Mouse (Mus musculus) mouse embryonic stem cell (cell line): ENCODE measurements around the gene Ganc.

Experiments used
- in situ Hi-C, 2 experiments: fragments of 300-500 bp; cut with MboI; formaldehyde crosslinking; loops; 1 replicate in 1 of 2; 3 replicates in 1 of 2; pipeline ENCODE4 v1.14.3; 2019 to 2020; ENCODE audit warnings: low sequenced_read_pairs in 2 of 2, low pct_unique_long_range_greater_than_20kb in 1 of 2, mixed read lengths in 1 of 2; ENCODE audit not compliant: unreplicated experiment in 1 of 2

The Ganc gene

GRCm38 (mm10) chr2:120482506-120483389, 79.1 kb downstream of the Ganc start:
- in situ Hi-C loops, result loop anchor here (10.0 to 25.0 kb wide), 2 partner anchors 122 to 380 kb away; partner anchors contain the start of genes Cdan1 (in 2 of the 2), Ttbk2 (in 2 of the 2), Haus2 (in 1 of the 2) and Lrrc57 (in 1 of the 2)

DNA sequence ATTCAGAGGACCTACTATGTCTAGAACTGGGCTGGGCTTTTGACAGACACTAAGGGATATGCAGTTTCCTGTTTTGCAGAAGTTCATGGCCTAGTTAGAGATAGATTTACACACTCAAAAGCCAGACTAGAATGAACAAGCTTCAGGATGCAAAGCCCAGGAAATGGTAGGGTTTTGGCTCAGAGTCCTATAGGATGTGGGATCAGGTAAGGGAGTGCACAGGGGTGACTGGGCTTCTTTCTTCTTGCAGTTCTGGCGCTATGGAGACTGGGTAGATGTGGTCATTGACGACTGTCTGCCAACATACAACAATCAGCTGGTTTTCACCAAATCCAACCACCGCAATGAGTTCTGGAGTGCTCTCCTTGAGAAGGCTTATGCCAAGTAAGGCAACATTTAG, 80.5 kb downstream of the Ganc start:
- in situ Hi-C loops, result loop anchor here (10.0 to 25.0 kb wide), 2 partner anchors 121 to 378 kb away; partner anchors contain the start of genes Cdan1 (in 2 of the 2), Ttbk2 (in 2 of the 2), Haus2 (in 1 of the 2) and Lrrc57 (in 1 of the 2)

DNA sequence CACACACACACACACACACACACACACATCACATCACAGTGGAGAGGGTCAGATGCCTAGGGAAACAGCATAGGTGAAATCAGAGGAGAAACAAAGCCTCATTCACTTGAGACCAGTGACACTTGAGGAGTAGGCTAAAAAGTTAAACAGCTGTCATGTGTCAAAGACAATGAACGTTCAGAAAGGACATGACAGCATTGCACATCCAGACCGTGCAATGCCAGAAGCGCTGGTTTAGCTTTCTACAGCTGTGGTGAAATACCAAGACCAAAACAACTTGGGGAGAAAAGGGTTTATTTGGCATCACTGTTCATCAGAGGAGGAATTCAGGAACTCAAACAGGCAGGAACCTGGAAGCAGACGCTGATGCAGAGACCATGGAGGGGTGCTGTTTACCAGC, 89.6 kb downstream of the Ganc start:
- in situ Hi-C loops, result loop anchor here (25.0 kb wide), 1 partner anchor 369 kb away; the partner anchor contains the start of genes Cdan1 (in 2 of the 2) and Ttbk2 (in 2 of the 2)

GRCm38 (mm10) chr2:120496511-120496910, 92.8 kb downstream of the Ganc start:
- in situ Hi-C loops, result loop anchor here (25.0 kb wide), 1 partner anchor 366 kb away; the partner anchor contains the start of genes Cdan1 (in 2 of the 2) and Ttbk2 (in 2 of the 2)

DNA sequence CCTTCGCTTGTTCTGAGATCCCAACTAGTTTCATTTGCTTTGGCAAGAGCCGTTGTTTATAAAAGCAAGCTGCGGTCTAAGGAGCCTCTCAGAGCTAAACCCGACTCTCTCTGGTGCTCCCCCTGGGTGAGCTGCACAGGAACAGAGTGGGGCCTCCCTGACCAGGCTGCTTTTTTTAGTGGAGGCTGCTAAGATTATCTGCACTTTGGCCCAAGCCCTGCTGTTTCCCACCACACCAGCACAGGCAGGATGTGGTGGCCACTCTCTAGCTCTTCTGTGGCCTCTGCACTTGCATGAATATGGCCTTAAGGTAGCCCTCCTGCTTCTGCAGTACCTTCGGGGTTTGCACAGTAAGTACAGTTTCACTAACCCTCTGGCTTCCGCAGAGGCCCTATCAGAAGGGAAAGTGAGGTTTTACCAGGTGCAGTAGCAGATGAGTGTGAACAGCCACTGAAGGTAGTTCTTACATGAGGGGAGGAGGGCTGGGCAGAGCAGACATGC, 96.3 kb downstream of the Ganc start:
- in situ Hi-C loops, result loop anchor here (25.0 kb wide), 2 partner anchors 362 to 563 kb away; partner anchors contain the start of genes Cdan1 (in 2 of the 2) and Ttbk2 (in 2 of the 2)

DNA sequence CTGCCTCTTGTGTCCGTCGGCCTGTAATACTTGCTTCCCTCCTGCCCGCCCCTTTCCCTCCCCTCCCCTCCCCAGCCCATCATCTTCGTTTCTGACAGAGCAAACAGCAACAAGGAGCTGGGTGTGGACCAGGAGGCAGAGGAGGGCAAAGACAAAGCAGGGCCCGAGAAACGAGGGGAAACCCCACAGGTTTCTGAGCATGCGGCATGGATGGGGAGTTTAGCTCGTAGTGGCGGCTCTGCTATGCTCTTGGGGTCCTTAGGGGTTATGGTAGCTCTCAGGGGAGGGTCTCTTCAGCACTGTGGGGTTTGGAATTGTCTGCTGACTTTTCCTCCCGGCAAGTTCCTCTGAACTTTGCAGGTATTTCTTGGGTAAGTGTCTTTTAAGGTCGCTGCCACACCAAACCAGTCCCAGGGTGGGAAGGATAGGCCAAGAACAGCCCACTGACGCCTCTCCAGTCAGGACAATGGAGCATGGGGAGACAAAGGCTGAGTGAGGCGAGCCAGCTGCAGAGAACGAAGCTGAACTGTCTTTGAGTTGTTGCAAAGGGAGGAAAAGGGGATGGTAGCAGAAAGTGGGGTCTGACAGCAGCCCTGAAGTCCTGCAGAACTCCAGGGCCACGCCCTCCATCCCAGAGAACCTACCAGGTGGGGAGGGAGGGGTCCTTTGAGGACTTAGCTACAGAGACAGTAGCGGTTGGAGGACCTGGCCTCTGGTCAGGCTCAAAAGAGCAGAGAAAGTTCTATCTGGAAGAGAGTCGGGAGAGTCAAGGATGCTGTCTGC, 97.6 kb downstream of the Ganc start:
- in situ Hi-C loops, result loop anchor here in 1 of 2 experiments (25.0 kb wide), 1 partner anchor 564 kb away; no protein-coding TSS in a partner anchor

DNA sequence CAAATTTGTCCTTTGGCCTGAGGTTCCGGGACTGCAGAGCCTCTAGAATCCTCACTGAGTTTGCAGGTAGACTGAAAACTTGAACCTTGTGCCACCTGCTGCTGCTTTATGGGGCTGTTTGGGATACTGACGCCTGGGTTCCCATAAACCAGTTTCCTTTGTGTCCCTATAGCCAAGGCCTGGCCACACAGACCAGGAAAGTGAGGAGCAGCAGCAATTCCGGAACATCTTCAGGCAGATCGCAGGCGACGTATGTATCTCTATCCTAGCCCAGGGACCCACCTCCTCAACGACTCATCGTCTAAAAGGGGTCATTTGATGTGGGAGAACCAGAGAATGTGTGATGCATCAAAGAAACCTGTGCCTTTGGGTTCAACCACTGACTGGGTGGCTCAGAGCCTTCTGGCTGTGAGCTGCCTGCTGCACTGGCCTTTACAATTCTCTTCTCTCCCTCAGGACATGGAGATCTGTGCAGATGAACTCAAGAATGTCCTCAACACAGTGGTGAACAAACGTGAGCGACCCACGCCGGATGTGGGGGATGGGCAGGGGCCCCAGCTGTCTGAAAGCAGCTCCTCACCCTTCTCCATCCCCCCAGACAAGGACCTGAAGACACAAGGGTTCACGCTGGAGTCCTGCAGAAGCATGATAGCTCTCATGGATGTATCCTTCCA, 98.4 kb downstream of the Ganc start:
- in situ Hi-C loops, result loop anchor here in 1 of 2 experiments (25.0 kb wide), 1 partner anchor 565 kb away; no protein-coding TSS in a partner anchor

DNA sequence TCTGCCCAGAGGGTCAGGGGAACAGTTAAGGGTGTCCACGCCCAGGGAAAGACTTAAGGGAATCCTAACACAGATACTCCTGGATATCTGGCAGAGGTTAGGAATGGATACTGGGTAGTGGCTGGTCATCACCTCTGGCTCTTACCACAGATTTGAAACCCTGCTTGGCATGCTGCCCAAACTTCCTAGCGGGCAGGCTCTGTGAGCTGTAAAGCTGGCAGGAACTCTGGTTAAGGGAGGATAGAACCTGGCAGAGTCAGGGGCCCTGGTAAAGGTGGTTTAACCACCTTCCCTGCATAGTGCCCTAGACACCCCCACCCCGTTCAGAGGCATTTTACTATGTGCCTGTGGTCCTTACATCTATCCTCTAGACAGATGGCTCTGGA, 98.9 kb downstream of the Ganc start:
- in situ Hi-C loops, result loop anchor here in 1 of 2 experiments (25.0 kb wide), 1 partner anchor 565 kb away; no protein-coding TSS in a partner anchor

GRCm38 (mm10) chr2:120503094-120503493, 99.4 kb downstream of the Ganc start:
- in situ Hi-C loops, result loop anchor here in 1 of 2 experiments (25.0 kb wide), 1 partner anchor 566 kb away; no protein-coding TSS in a partner anchor

DNA sequence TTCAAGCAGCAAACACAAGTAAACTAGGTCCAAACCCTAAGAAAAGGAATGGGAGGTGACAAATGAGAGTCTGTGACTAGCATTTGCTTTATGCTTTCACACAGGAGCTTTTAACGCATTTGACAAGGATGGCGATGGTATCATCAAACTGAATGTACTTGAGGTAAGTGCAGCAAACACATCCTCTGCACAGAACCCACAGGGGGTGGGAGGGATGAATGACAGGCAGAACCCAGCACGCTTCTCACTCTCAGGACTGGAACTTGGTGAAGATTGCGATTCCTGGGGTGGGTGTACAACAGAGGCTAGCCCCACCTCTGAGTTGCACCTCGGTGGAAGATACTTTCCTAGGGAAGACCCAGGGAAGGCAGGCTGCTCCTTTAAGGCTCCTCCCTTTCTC, 100.3 kb downstream of the Ganc start:
- in situ Hi-C loops, result loop anchor here in 1 of 2 experiments (25.0 kb wide), 1 partner anchor 567 kb away; no protein-coding TSS in a partner anchor
